Mouse (Mus musculus) cerebellum, adult 2 months (tissue): ENCODE results near the gene Mtcl1.

Source experiments
- CTCF ChIP-seq: fragments of 200-500 bp; IDR thresholded peaks from 2 replicates; pipeline ENCODE4 v1.5.1; 2011; ENCODE audit warnings: low read depth, mild to moderate bottlenecking, control low read depth, low read length, moderate library complexity, borderline replicate concordance; ENCODE audit not compliant: insufficient read depth
- POLR2A ChIP-seq: fragments of 200-500 bp; IDR thresholded peaks from 2 replicates; pipeline ENCODE4 v1.6.1; 2011; ENCODE audit warnings: low read length, control low read depth, borderline replicate concordance; ENCODE audit not compliant: insufficient read depth

- TF ChIP-seq CTCF, result no peak
- no peak for TF ChIP-seq POLR2A
Observed at GRCm38 (mm10) chr17:66365293-66365642, 84.3 kb downstream of the Mtcl1 start.
